Mouse (Mus musculus) lung, postnatal 0 days (tissue): ENCODE results near the gene Scml4. TPM values are rescaled to one million over a fixed set of nuclear protein-coding genes. Genes with fewer than 3 reads are reported as not detected.

ENCODE experiments used
- ATAC-seq: fragments of 200-750 bp; cut with Nextera tagmentation; 2 replicates; pipeline ENCODE4 v1.8.0; 2017; ENCODE audit warnings: moderate library complexity
- DNase-seq: peaks from one replicate; pipeline ENCODE4 v3.0.0-alpha.2; 2016; ENCODE audit warnings: low spot score
- H3K27ac ChIP-seq: fragments of 300-500 bp; sonication (generic); 2 replicates; pipeline ENCODE4 v1.5.1; 2014; ENCODE audit warnings: antibody characterized with exemption, mild to moderate bottlenecking, low read length, mixed read lengths
- H3K27me3 ChIP-seq: fragments of 300-500 bp; sonication (generic); replicated peaks from 2 replicates; pipeline ENCODE4 v1.6.1; 2014; ENCODE audit warnings: low read length, mixed read lengths; ENCODE audit not compliant: insufficient read depth
- H3K36me3 ChIP-seq: fragments of 300-500 bp; sonication (generic); 2 replicates; pipeline ENCODE4 v1.6.1; 2014; ENCODE audit warnings: low read length, mixed read lengths; ENCODE audit not compliant: insufficient read depth
- H3K4me1 ChIP-seq: fragments of 300-500 bp; sonication (generic); 2 replicates; pipeline ENCODE4 v1.6.1; 2014; ENCODE audit warnings: antibody characterized with exemption, low read depth, low read length, mixed read lengths; ENCODE audit not compliant: insufficient read depth
- H3K4me2 ChIP-seq: fragments of 300-500 bp; sonication (generic); replicated peaks from 2 replicates; pipeline ENCODE4 v1.6.1; 2014; ENCODE audit warnings: low read depth, mild to moderate bottlenecking, low read length, moderate library complexity, mixed read lengths
- H3K4me3 ChIP-seq: fragments of 300-500 bp; sonication (generic); 2 replicates; pipeline ENCODE4 v1.5.1; 2014; ENCODE audit warnings: low read depth, low read length
- H3K9ac ChIP-seq: fragments of 300-500 bp; sonication (generic); replicated peaks from 2 replicates; pipeline ENCODE4 v1.6.1; 2014; ENCODE audit warnings: low read depth, mild to moderate bottlenecking
- H3K9me3 ChIP-seq: fragments of 300-500 bp; sonication (generic); 2 replicates; pipeline ENCODE4 v1.6.1; 2016; ENCODE audit warnings: low read length, mixed read lengths
- CTCF ChIP-seq: IDR thresholded peaks from 2 replicates; pipeline ENCODE4 v1.5.1; 2016; ENCODE audit warnings: antibody characterized with exemption, mild to moderate bottlenecking
- EP300 ChIP-seq: IDR thresholded peaks from 2 replicates; pipeline ENCODE4 v1.6.1; 2016; ENCODE audit warnings: antibody characterized with exemption, mild to moderate bottlenecking, control low read depth
- WGBS: fragments of 180-500 bp; shearing (Covaris S2); extraction: QIAGEN DNeasy Blood & Tissue Kit; methylation state at CpG from one replicate; pipeline ENCODE4 v1.1.7; 2014; 5-methylcytosine and 5-hydroxymethylcytosine counted together
- polyA plus RNA-seq: library from polyadenylated mRNA; unstranded; fragments of >200 nt; fragmentation: Nextera tagmentation; extraction: Ambion mirVana; gene quantifications from 2 replicates; pipeline ENCODE4 v1.2.1, GENCODE M21; 2015

Scml4 gene
- polyA plus RNA-seq, 1 experiment from 2014 or later = 0.13 TPM

DNA sequence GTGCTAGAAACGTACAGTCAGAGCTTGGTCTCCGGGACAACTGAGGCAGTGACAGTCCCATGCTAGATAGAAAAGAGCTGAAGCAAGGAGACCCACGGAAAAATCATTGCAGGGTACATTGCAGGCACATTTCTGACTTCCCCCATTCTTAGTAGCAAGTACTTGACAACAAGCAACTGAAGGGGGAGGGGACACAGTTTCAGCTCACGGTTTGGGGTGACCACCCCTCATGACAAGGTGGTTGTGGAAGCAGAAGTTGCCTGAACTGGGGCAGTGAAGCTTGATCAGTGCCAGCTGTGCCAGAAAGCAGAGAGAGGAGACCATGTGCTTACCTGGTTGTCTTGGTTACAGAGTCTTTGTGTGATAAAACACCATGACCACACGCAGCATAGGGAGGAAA lies 93.4 kb downstream of the Scml4 start:
- TF ChIP-seq EP300 (no peak), CTCF (no peak)
- H3K4me3 ChIP-seq = no peak overlapping the region
- H3K27me3 ChIP-seq = peaks cover 4% of the 10 kb centered on the region; the same call in 1 of the 2 replicates
- no peak overlapping the region for H3K4me2 ChIP-seq
- 55% methylated on average over 5 of the region's 5 CpGs for WGBS
- H3K27ac ChIP-seq = no peak overlapping the region
- H3K9ac ChIP-seq = no peak overlapping the region
- ATAC-seq = no peak
- H3K4me1 ChIP-seq = no peaks in the 10 kb centered on the region
- H3K36me3 ChIP-seq = no peaks in the 10 kb centered on the region
- no peak for DNase-seq
- H3K9me3 ChIP-seq = no peaks in the 10 kb centered on the region

DNA sequence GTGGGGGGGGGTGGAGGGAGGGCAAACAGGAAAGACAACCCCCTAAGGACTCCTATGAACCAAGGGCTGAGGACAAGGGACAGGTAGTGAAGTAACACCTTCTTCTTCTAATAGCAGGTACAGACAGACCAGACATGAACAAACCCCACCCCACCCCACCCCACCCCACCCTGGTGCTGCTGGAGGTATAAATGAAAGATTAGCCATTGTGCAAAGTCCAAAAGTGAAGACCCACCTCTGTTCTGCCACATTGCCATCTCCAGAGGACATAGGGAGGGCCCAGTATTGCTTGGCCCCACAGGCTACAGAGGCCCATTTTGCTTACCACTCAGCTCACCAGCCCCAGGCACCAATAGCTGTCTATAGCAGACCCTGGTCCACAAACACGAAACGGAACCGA lies 95.0 kb downstream of the Scml4 start:
- H3K9me3 ChIP-seq = no peaks in the 10 kb centered on the region
- H3K4me1 ChIP-seq = no peaks in the 10 kb centered on the region
- H3K4me2 ChIP-seq = no peak overlapping the region
- no peaks in the 10 kb centered on the region for H3K36me3 ChIP-seq
- H3K4me3 ChIP-seq = no peak overlapping the region
- no peak overlapping the region for H3K27ac ChIP-seq
- H3K9ac ChIP-seq = no peak overlapping the region
- TF ChIP-seq EP300 = no peak
- no peak for TF ChIP-seq CTCF
- H3K27me3 ChIP-seq = no peaks in the 10 kb centered on the region
- ATAC-seq (no peak), DNase-seq (no peak)
- WGBS = 96% methylated on average over 3 of the region's 3 CpGs

DNA sequence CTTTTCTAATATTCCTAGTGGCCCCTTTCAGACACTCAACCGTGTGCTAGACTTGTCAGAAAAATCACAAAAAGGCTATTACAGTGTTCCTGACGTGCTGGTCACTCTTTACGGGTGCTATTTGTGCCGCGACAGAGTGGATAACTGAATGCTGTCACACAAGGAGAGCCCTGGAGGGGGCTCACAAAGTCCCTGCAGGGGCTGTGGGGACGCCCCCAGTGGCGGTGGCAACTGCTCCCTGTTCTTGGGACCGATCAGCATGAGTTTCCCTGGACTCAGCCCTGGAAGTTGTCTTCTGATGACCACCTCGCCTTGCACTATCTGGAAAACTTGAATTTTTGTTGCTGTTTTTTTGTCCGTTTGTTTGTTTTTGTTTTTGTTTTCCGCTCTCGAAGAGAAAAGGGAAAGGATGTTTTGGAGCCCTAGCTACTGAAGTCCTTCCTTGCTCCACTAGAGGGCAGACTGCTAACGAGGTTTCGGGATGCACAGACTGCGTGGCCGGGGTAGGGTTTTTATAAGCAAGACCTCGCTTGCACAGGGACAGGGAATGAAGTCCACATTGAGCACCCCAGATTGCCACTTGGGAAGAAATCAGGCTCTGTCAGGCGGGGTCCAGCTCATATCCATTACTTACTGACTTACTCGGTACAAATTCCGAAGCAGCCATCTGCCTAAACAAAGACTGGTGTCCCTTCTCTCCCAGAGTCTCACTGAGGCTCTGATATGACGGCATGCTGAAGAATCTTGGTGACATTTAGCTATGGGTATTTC lies 97.9 kb downstream of the Scml4 start:
- DNase-seq = peak; percentile 76
- Histone ChIP-seq H3K4me1 (no peaks in the 10 kb centered on the region), H3K9ac (no peak overlapping the region), H3K27me3 (no peaks in the 10 kb centered on the region), H3K4me2 (peak overlapping the region; percentile 40), H3K36me3 (no peaks in the 10 kb centered on the region), H3K27ac (no peak overlapping the region), H3K9me3 (no peaks in the 10 kb centered on the region), H3K4me3 (peak overlapping the region; percentile 27)
- peak; percentile 79 for ATAC-seq
- WGBS = 5% methylated on average over 21 of the region's 21 CpGs
- peak; percentile 85 for TF ChIP-seq CTCF
- TF ChIP-seq EP300 = no peak

DNA sequence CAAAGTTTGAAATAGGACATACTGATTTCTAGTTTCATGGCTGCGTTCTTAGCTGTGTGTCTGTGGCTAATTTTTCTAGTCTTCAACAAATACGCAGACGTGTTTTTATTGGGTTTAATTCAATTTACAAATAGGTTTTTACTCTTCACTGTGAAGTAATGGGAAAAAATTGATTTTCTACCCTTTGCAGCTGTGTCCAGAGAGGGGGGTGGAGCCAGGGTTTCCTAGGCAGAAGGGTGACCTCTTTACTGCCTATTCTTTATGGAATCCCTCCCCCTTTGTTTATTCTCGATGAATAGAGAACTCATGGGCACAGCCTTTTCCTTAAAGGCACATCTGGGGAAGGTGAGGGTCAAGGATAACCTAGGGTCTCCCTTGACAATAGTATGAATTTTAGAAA lies 98.5 kb downstream of the Scml4 start:
- no peak for DNase-seq
- Histone ChIP-seq H3K36me3 (no peaks in the 10 kb centered on the region), H3K4me3 (no peak overlapping the region), H3K9me3 (no peaks in the 10 kb centered on the region), H3K27me3 (no peaks in the 10 kb centered on the region), H3K9ac (no peak overlapping the region), H3K27ac (no peak overlapping the region), H3K4me1 (no peaks in the 10 kb centered on the region), H3K4me2 (no peak overlapping the region; the same call in 1 of the 2 replicates)
- TF ChIP-seq EP300 = no peak
- ATAC-seq = no peak
- WGBS = 59% methylated on average over 4 of the region's 4 CpGs

DNA sequence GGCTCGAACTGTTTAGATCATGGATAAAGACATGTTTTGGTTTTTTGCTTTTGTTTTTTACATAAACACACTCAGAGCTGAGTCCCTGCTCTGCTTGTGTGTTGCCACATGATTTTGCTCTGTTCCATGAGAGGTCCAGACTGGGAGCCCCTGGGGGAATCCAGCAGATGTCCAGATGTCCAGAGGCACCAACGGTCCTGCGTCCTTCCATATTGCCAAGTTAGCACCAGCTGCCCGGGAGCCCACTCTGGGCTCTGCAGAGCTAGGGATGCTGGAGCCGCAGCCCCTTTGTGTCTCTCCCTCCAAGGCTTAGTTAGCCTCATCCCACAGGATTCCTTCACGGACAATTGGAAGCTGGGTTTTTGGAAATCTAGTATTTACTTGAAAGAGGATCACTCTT lies 101.6 kb downstream of the Scml4 start:
- Histone ChIP-seq H3K9me3 (no peaks in the 10 kb centered on the region), H3K4me1 (no peaks in the 10 kb centered on the region), H3K4me2 (no peak overlapping the region), H3K9ac (no peak overlapping the region), H3K27ac (no peak overlapping the region), H3K4me3 (no peak overlapping the region), H3K27me3 (no peaks in the 10 kb centered on the region), H3K36me3 (no peaks in the 10 kb centered on the region)
- 62% methylated on average over 6 of the region's 6 CpGs for WGBS
- ATAC-seq (no peak), DNase-seq (no peak)
- TF ChIP-seq CTCF (no peak), EP300 (no peak)

DNA sequence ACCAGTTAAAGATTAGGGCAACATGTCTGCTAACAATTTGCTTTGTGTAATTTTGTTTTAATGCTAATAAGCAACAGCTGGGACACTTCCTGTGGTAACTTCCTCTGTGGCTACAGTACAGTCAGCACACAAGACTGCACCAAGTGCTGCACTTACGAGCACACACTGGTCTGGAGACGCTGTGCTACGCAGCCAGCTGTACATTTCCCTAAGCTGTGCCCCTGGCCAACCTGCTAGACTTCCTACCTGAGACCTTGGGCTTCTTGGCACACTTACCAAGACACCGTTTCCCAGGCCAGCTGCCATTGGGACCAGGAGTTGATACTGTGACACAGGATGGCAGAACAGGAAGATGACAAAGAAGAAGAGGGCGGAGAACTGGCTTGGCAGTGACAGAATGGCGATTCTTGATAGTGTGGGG lies 102.0 kb downstream of the Scml4 start:
- ATAC-seq (peak; percentile 46), DNase-seq (no peak)
- 56% methylated on average over 6 of the region's 6 CpGs for WGBS
- H3K4me2 ChIP-seq = no peak overlapping the region
- no peaks in the 10 kb centered on the region for H3K27me3 ChIP-seq
- no peak overlapping the region; the same call in 1 of the 2 replicates for H3K27ac ChIP-seq
- no peaks in the 10 kb centered on the region for H3K36me3 ChIP-seq
- no peaks in the 10 kb centered on the region for H3K9me3 ChIP-seq
- H3K4me1 ChIP-seq = no peaks in the 10 kb centered on the region
- H3K9ac ChIP-seq = no peak overlapping the region
- TF ChIP-seq CTCF = no peak
- no peak for TF ChIP-seq EP300
- no peak overlapping the region for H3K4me3 ChIP-seq
